Comparison of ENCODE assay signal across 13 mouse cellular contexts in genomic region chr7:130624299-130624698, GRCm38 (mm10). TPM values are rescaled to one million over a fixed set of nuclear protein-coding genes. Genes with fewer than 3 reads are reported as not detected.
"Had no signal": no experiment of that assay in that cellular context is flagged by ENCODE, and none has a peak within 500 bp of the region (broad histone marks: within the 10 kb centered on the region; RNA-seq: fewer than 3 reads in every experiment).

No protein-coding gene starts in this region.

- H3K4me1 ChIP-seq: midbrain, embryonic 15.5 days; neural tube, embryonic 13.5 days had no signal

- DNase-seq: kidney, adult 2 months; kidney, postnatal 14 days; lung, adult 18-20 months; lung, postnatal 36 days; retina, postnatal 1 day; right cerebral cortex, postnatal 4 days; spleen, adult 18-20 months; thymus, postnatal 4 days had no signal

- H3K27ac ChIP-seq: kidney, embryonic 15.5 days; liver, embryonic 14.5 days; midbrain, embryonic 15.5 days; neural tube, embryonic 13.5 days had no signal

- H3K9me3 ChIP-seq: kidney, embryonic 15.5 days; midbrain, embryonic 15.5 days; neural tube, embryonic 13.5 days had no signal

- H3K9ac ChIP-seq: kidney, embryonic 15.5 days; liver, embryonic 14.5 days; midbrain, embryonic 15.5 days; neural tube, embryonic 13.5 days had no signal

- H3K36me3 ChIP-seq: midbrain, embryonic 15.5 days; neural tube, embryonic 13.5 days had no signal

- H3K27me3 ChIP-seq: kidney, embryonic 15.5 days; midbrain, embryonic 15.5 days; neural tube, embryonic 13.5 days had no signal

- H3K4me3 ChIP-seq: kidney, embryonic 15.5 days; midbrain, embryonic 15.5 days; neural tube, embryonic 13.5 days had no signal

- H3K4me2 ChIP-seq: kidney, embryonic 15.5 days; midbrain, embryonic 15.5 days; neural tube, embryonic 13.5 days had no signal

- ATAC-seq: midbrain, embryonic 15.5 days had no signal

RNA-seq across cellular contexts. Expression of gene Tacc2, which starts 47.1 kb away (rescaled TPM):
- total RNA-seq: monocyte, adult 5-6 weeks had no signal
